Mouse (Mus musculus): ENCODE data around the gene Jazf1.

Gene Jazf1

DNA sequence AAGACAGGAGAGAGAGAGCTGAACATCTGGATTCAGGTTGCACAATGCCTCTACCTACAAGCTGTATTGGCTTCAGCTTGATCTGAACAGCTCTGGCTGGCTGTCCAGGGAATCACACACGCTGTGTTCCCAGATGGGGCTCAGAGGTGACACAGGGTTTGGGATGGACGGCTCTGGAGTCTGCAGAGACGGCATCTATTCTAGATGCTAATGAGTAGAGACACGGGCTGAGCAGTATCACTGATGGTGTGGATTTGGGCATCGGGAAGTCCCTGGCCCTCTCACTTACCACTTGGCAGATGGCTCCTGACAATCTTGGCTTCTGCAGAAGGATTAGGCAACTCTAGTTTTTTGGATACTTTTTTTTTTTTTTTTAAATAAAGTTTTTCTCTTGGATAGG lies 161.6 kb downstream of the Jazf1 start:
- DNase-seq (ENCODE audit: low spot score): no peak

DNA sequence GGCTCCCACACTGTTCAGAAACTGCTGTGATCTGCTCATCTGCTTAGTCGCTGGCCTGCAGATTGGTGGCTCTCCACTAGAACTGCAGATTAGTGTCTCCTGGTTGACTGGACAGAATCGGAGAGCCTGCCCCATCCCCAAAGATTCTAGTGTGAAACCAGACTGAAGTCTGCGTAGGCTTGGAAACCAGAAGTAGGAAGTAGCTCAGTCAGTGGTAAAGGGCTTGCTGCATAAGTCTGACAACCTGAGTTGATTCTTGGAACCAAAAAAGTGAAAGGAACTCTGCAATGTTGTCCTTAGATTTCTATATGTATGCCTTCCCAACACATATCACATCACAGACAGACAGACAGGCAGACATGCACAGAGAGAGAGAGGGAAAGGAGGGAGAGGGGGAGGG lies 163.3 kb downstream of the Jazf1 start:
- no peak for DNase-seq (ENCODE audit: low spot score)

DNA sequence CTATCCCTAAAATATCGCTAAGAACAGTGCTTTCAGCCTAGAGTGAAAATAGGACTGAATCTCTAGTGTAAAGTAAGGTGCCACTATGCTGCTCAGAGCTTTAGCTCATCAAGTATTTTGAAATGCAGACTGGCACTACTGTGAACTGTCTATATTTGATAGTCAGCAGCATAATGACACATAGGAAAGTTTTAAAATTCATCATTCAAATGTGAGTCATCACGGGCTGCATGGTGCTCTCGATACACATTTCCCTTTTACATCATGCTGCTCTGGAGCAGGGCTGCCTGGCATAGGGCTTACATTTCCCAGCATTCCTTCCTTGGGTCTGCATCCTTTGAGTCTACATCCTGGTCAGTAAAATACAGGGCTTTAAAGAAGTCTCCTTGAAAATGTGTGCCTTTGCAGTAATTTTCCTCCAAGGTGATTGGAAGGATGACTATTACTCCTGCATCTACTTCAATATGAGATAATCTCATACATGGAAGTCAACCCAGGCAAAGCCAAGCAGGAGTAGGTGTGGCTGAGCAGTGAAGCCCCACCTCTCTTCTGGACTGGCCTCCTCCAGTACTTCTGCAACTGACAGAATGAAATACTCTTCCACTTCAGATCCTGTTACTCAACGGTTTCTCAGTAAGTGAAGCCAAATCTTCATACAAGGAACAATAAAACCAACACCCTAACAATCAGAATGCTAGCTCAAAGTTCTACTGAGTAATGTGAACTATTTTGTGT lies 165.0 kb downstream of the Jazf1 start:
- DNase-seq (ENCODE audit: low spot score): no peak

DNA sequence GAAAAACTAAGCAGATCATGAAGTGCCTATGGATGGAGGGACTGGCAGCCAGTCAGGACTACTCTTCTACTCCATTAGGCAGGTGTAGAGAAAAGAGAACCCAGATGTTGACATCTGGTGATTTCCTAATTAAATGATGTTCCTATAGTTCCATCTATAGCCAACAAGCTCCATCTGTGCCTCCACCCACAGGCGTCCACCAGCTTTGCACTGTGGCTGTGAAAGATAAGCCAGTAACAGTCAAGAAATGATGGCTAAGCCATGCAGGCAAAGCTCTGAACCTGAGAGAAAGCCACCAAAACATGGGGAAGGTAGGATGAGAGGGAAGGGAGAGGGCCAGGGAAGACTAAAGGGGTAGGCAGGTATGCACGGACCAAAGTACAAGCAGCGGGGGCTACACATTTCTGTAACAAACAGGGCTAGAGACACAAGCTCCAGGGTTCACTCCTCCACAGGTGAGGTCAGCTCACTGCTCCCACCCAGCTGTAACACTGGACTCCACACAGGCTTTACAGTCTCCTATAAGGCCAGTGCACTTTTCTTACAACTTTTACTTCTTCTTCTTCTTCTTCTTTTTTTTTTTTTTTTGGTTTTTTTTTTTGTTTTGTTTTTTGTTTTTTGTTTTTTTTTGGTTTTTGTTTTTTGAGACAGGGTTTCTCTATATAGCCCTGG lies 168.7 kb downstream of the Jazf1 start:
- DNase-seq (ENCODE audit: low spot score): no peak

DNA sequence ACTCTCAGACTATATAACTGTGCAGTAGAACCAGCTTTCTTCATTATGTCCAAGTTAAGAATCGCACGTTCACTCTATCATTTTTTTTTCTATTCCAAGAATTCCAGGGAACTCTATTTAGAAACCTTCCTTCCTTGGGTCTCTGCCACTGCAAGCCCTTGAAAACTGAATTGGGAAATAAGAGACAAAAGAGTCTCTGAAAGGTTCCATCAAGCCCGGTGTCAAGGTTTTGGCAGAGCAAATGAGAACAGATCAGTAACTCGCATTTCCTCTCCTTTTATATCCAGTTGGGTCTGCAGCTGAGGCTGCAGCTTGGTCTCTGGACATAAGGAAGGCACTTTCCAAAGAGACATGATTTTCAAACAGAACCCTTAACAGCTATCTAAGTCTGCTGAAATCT lies 173.4 kb downstream of the Jazf1 start:
- DNase-seq (ENCODE audit: low spot score): no peak

DNA sequence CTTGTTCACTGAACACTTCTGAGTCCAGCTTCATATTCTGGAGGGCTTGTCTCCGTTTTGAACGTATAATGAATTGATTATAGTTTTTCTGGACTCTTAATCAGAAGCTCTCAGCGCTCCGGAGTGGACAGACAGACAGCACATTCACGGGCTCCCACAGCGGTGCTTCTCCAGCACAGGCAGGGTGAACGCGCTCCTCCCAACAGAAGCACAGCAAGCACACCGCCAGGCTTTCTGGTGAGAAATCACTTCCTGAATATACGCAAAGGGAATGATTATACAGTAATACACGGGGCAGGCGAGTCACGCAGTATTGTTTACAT lies 174.0 kb downstream of the Jazf1 start:
- no peak for DNase-seq (ENCODE audit: low spot score)

DNA sequence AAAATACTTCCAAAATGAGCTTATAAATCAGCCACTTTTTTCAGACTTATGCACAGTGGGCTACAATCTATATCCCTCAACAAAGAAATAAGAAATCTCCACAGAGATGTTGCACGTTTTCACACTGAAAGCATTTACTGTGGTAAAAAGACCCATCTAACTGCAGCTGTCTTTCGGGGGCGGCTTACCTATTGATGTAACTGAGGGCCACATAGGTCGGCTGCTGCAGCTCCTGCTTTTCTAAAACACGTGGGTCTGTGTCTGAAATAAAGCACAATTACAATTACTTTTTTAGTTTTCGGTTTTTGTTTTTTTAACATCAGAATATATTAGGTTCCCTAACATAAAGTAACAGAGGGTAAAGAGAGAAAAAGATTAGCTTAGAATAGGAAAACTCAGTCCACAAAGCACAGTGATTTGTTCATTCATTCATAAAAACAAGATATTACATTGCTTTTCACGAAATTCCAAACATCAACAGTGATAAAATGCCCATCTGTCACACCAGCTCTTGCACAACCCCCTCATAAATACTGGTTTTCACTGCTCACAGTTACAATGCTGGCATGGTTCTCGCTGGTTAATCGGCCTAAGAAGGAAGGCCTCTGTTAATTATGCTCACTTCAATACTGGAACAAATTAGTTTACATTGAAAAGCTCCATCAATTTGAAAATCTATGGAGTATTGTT lies 174.5 kb downstream of the Jazf1 start:
- no peak for DNase-seq (ENCODE audit: low spot score)

DNA sequence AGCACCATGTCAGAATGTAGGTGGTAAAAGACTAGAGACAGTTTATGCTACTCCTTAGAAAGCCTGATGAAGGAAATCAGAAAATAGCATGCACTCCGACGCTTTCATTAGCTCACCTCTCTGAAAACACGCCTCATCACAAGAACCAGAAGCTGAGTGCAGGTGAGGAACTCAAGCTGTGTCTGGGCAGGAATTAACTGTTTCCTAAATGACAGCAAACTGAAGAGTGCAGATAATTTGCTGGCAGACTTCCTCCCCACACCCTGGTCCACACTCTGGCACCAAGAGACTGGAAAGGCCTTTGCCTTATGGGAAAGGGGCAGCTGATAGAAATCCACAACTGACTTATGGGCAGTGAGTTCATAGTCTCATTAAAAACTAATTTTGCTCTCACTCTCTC lies 175.5 kb downstream of the Jazf1 start:
- DNase-seq (ENCODE audit: low spot score): no peak

DNA sequence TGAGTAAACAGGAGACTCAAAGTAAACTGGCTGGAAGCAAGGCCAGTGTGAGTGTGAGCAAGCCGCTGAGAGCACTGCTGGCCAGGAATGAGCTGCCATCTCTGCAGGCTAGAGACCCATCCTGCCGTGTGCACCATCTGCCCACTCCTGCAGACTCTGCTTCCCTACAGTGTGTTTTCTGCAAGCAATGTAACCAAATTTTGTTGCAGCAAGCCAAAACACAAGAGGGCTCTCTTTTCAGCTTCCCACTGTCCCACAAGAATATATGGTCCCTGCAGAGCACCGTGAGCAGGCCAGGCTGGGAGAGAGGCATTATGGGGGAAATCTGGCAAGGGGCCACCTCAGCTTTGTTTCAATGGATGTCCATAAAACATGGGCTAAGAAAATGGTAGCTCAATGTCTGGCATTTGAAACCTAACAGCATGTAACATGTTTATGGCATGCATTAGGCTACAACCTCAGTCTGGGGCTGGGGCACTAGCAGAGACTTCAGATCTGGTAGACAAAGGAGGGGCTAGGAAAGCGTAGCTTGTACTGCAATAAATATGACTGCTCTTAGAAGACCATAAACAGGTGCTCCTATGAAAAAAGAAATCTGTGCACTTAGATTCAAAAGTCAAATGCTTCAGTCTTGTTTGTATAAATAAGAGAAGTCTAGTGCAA lies 180.8 kb downstream of the Jazf1 start:
- no peak for DNase-seq (ENCODE audit: low spot score)

DNA sequence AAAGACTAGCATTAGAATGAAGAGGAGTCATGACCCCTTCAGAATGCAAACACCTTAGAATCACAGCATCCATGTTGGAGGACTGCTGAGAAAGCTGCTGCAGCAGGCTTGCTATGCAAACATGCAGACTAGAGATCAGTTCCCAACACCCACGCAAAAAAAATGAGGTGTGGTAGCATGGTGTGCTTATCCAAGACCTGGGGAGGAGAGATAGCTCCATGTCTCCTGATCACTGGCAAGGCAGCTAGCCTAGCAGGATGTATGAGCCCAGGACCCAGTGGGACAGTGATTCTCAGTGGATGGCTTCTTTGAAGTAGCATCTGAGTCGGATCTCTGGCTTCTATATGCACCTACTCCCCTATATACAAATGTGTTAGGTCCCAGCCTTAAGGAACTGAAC lies 184.7 kb downstream of the Jazf1 start:
- no peak for DNase-seq (ENCODE audit: low spot score)

DNA sequence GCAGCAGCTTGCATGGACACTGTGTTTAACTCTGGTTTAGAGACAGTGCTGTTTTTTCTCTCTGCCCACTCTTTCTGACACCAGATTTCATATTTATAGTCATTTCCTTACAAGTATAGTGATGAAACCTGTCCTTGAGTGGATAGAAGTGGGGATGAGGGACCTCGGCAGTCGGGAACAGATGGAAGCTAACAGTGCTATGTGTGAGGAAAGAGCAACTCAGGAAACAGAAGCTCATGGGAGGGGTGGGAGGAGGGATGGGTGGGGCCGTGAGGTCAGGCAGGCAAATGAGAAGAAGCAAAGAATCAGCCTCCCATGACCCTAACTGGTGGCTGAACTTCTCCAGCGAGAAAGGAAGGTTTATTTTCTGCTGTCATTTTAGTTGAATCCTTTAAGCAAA lies 191.3 kb downstream of the Jazf1 start:
- no peak for DNase-seq (ENCODE audit: low spot score)

DNA sequence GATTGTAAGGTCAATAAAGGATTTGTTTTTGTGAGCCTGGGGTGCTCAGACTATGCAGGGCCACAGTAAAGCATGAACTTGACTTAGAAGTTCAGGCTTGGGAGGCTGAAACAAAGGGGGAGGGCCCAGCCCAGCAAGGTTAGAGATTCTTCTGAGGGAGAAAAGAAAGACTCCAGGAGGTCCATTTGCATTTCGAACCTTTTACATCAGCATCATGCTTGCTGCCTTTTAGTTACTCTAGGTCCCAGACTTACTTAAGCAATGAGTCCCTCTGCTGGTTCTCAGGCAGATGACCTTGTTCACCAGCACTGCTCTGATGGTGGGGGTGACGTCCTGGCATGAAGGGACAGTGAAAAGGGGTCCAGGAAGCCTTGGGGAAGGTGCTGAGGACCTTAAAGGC lies 197.1 kb downstream of the Jazf1 start:
- no peak for DNase-seq (ENCODE audit: low spot score)

DNA sequence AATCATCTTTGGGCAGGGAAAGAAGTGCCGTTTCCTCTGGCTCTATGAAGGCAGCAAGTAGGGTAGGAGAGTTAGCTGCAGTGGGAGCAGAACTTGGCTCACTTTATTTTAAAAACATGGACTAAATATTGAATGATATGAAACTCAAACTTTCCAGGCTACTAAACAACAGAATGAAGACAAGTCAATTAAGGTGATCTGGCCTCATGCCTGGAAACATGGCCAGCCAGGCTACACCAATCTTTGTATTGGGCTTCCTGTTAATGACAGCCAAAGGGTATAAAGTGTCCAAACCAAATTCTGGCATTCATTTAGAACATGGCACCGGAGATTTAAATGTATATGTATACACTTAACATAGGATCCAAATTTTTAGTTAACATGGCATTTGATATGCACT lies 199.2 kb downstream of the Jazf1 start:
- no peak for DNase-seq (ENCODE audit: low spot score)

DNA sequence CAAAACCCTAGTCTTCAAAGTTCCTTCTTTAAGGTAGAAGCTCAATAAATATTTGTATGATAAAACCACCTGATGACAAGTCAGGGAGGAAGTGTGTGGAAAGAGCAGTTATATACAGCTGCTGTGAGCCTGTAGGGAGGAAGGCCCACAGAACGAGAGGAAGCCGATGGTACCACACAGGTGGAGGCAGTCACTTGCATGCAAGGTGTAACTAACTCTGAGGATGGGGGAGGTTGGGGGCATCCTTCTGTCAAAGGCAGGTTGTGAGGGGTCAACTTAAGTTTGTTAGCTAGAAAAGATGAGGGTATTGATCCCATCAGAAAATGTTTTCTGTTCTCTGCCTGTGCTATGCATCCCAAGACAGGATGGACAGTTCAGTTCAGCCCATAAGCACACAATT lies 200.1 kb downstream of the Jazf1 start:
- DNase-seq (ENCODE audit: low spot score): no peak

DNA sequence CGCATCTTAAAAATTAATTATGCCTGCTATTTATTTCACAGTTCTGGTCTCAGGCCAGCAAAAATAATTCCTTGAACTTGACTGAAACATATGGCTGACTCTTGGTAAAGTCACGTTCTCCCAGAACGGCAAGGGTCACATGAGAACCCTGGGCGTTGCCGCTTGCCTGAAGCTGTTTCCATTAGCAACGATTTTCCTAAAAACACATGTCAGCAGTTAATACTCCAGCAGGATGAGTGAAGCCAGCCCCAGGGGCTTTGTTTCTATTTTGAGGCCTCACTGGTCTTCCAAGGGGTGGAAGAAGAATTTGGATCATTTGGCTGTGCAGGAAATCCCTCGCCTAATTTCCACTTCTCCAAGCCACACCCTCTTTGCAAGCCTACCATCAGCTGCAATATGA lies 206.5 kb downstream of the Jazf1 start:
- DNase-seq (ENCODE audit: low spot score): no peak

DNA sequence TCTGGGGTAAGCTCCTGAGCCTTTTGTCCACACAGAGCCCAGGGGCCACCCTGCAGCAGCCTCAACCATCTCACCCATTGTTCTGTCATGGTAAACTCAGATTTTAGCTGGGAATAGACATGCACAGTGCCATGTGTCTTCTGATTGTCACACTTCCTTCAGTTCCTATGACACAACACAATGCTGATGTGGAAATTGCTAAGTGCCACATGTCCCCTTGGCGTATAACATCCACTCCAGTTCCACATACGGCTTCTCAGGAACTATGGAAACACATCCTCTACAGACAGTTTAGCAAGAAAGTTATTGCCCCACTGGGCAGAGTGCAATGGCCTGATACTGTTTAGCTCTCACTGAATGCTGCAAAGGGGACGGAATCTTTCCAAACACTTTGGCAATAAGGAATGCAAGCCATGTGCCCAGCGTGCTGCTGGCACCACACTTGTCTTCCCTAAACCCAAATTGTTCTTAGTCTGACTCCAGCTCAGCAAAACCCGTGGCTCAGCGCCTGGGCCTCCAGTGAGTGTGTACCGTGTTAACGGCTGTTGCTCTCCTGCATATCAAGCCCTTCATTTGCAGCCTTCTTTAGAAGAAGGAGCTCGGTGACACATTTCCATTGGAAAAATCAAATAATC lies 207.1 kb downstream of the Jazf1 start:
- peak; percentile 9 for DNase-seq (ENCODE audit: low spot score)

DNA sequence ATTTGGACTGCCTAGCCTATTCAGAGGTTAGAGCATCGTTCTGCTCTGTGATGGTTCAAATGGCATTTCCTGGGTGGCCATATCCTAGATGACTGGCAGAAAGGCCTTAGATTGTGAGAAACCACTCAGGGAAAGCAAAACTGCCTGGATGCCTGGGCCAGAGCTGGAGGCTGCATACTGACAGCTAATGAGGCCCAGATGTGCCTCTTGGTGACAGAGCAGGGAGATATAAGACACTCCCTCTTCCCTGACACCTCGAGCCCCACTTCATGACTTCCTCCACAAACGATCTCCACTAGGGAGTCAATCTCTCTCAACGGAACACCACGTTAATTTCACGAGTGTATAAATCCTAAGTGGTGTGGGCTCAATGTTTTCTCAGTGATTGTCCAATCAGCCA lies 207.7 kb downstream of the Jazf1 start:
- no peak for DNase-seq (ENCODE audit: low spot score)

DNA sequence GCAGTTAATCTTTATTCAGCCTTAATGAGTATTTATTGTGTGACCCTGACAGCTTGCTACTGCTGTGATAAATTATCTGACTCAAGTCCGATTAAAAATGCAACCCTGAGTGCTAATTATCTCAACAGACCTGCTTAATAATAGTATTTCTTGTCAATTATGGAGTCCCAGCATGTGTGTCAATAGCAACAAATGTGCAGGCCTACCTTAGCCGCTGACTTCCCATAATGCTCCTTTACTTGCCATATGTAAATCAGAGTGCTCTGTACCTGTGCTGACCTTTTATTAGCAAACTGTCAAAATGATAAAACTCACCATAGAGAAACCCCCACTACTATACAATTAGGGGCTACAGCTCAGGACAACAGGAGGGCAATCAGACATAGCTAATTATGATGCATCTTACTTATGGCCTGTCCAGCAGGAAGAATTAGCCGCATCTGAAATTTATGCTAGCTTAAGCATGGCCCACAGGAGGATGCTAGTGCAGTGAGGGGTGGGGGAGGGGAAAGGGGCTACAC lies 209.5 kb downstream of the Jazf1 start:
- DNase-seq (ENCODE audit: low spot score): no peak

DNA sequence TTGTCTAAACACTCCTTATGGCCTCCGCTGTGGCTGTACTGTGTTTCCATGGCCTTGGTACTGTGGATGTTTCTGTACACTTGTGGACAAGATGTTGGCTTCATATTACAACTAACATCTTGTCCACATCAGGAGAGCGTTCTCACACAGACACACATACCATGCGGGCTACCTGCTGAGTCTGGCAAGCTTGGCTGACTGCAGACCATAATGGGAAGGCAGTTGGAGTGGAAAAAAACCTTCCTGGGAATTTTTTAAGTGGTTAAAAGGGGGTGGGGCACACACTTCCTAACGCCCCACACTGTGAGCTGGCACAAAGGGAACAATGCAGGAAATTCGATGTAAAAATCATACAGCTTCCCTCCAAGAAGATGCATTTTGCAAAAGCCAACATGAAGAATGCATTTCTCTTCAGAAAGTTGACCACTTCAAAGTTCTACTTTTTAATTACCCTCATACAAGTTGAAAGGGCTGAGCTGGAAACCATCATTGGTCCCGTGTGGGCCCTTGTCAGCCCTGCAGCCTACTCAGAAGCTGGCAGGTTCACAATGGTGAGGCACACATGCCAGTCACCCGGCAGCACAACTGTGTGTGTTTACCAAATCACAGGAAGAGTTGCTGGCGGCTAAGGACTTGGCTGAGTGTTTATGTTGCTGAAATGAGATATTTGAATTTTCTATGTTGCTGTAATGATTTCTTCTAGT lies 215.9 kb downstream of the Jazf1 start:
- DNase-seq (ENCODE audit: low spot score): no peak

DNA sequence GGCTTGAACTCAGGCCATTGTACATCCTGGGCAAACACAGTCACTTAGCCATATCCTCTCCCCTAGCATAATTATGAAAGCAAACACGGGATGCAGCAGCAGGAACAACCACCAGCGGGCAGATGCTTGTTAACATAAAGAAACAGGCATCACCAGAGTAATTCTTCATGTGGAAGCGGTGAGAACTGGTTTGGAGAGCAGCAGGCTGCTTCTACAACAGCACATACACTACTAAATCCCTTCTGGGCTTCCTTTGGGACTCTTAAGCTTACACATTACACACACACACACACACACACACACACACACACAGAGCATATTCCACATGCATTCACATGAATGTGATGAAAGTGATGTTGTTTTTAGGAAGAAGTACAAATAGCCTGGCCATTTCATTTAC lies 216.5 kb downstream of the Jazf1 start:
- DNase-seq (ENCODE audit: low spot score): no peak

DNA sequence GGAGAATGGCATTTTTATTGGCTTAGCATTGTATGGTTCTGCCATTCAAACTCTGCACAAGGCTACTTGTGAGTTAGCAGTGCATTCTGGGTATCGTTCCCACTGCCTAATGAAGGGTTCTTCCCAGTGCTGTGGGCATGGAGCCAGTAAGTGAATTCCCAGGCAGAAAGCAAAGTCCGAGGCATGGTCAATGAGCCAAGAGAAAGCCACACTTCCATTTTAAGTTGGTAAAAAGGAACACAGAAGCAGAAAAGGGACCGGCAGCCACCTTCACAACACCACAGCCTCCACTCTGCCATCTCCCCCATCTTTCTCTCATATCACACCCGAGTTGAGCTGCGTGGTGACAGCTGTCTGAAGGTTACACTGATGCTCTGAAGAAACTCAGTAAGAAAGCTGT lies 217.4 kb downstream of the Jazf1 start:
- no peak for DNase-seq (ENCODE audit: low spot score)

DNA sequence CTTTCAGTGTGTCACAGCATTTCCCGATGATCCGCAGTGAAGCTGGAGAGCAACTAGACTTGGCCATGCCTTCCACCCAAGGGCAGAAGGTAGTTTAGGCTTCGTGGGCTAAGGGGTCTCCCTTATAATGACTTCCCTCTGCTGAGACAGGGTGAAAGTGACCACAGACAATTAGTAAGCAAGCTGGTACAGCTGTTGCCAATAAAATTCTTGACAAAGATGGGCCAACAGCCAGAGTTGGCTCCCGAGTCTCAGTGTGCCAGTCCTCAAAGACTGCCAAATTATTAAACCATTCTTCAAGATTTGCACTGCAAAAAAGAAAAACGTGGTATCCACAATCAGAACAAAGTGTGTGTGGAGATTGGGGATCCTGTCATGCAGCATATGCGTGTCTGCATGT lies 220.2 kb downstream of the Jazf1 start:
- DNase-seq (ENCODE audit: low spot score): no peak

Measured in ovary, postnatal 36 days (tissue).